Mouse (Mus musculus) G1E-ER4 (cell line): ENCODE data around the gene Arel1. TPM values are rescaled to one million over a fixed set of nuclear protein-coding genes. Genes with fewer than 3 reads are reported as not detected.

Experiments
- GATA1 ChIP-seq: IDR thresholded peaks from one replicate; pipeline ENCODE4 v1.8.0; 2012; ENCODE audit warnings: low read length, inconsistent platforms
- polyA plus RNA-seq: library from polyadenylated mRNA; stranded (reverse); fragments of >175 nt; gene quantifications from 2 replicates; pipeline ENCODE4 v1.2.3, GENCODE M21; 2012

The Arel1 gene
- polyA plus RNA-seq, 1 experiment: 7.5 TPM

- TF ChIP-seq GATA1: peak; percentile 57
Measured at GRCm38 (mm10) chr12:84962606-84963005, 8.1 kb downstream of the Arel1 start.

- TF ChIP-seq GATA1: no peak
Measured at GRCm38 (mm10) chr12:84958794-84959356, 11.8 kb downstream of the Arel1 start.

DNA sequence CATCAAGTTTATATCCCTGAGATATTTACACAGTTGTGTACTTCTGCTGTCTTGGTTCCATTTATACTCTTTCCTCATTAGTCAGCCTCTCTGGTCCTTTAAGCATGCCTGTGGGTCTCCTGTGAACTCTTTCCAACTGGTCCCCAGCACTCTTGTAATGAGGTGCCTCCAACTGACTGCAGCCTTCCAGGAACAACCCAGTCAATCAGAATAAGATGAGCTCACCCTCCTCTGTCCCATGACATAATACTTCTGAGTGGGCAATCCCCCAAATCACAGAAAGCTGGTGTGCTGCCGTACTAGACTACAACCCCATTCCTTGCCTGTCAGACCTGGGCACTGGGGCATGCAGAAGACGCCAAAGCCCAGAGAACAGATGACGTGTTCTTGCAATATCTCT lies 14.4 kb downstream of the Arel1 start:
- TF ChIP-seq GATA1: no peak

DNA sequence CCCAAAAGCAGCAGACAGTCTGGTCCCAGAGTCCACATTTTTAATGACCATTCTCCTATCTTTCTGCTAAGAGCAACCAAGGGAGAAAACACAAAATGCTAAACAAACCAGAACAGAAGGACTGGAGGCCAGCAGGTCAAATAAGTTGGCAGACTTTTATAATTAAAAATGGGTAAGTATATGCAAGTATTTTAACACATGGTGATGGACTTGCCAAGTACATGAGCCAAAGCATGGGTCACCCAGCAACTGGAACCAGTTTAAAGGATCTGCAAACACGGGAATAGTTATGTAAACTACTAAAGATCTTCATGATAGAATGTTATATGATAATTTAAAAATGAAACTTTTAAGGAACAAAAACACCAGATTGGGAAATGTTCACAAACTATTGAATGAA lies 18.3 kb downstream of the Arel1 start:
- TF ChIP-seq GATA1: no peak

GRCm38 (mm10) chr12:84951531-84951930 lies 19.2 kb downstream of the Arel1 start:
- no peak for TF ChIP-seq GATA1

DNA sequence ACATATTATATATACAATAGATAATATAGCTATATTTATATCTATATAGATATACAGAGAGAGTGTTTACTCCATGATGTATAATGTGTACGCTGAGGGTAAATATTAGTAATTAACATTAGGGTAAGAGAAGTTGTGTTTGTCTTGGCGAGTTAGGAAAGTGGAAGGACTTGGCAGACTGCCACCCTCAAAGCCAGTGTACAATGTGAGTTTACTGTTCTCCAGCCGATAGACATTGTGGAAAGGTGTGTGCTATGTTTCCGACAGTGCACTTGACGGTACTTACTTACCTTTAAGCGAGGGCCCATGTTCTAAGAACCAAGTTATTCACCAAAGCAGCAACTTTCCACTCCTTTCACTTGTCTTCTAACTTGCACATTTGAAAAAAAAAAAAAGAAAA lies 19.9 kb downstream of the Arel1 start:
- no peak for TF ChIP-seq GATA1

DNA sequence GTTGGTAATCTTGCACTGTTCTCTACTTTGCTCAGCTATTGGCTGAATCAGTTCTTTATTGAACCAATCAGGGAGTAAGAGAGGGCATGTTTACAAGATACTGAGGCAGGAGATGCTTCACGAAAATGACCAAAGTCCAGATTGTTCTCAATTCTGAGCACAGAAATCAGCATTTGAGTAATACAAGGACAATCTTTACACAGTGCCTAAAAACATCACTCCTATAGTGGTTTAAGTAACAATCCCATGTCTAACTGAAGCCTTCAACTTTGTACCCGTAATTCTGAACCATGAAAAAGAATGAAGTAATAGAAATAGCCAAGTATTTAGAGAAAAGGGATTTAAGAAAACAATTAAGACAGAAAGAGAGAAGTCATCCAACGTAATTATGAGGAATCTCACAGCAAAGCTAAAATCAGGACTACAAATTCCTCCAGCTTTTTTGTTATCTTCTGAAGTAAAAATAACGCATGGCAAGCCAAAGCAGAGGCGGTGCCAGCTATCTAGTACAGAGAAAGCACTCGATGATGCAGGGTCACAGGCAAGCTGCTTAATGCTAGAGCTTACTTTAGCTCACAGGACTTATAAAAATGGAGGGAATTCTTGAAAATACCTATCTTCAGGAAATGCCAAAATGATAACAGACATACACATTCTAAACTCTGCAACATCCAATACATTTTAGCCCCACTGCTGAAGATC lies 22.0 kb downstream of the Arel1 start:
- TF ChIP-seq GATA1: no peak

GRCm38 (mm10) chr12:84947894-84948583 lies 22.7 kb downstream of the Arel1 start:
- TF ChIP-seq GATA1: no peak

- no peak for TF ChIP-seq GATA1
Measured at GRCm38 (mm10) chr12:84944813-84945553, 25.7 kb downstream of the Arel1 start.

DNA sequence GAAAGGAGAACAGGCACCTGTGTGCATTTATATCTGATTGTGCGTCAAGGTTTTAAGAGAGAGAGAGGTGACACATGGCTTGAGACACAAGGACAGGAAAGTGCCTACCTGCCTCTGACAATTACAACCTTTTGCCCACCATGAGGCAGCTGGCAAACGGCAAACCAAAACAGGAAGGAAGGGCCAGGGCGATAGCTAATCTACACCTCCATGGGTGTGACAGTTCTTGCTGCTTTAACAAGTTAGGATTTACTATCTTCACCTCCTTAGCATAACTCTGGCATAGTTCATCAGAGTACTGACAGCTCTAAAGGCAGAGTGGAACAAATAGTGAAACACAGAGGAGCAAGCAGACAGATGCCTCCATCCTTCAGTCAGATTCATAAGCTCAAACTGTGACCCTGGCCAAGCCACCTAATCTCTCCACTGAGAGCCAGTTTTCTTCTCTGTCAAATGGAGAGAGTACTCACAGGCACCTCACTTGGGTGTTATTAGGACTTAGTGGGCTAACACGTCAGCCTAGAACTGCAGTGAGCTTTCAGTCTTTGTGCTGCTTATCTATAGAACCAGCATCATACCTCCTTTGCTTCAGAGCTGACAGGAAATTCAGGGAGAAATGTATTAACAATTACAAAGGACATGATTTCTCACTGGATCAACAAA lies 26.4 kb downstream of the Arel1 start:
- TF ChIP-seq GATA1: peak; percentile 21

GRCm38 (mm10) chr12:84943006-84943952 lies 27.4 kb downstream of the Arel1 start:
- TF ChIP-seq GATA1: no peak

GRCm38 (mm10) chr12:84941717-84942116 lies 29.0 kb downstream of the Arel1 start:
- TF ChIP-seq GATA1: no peak

DNA sequence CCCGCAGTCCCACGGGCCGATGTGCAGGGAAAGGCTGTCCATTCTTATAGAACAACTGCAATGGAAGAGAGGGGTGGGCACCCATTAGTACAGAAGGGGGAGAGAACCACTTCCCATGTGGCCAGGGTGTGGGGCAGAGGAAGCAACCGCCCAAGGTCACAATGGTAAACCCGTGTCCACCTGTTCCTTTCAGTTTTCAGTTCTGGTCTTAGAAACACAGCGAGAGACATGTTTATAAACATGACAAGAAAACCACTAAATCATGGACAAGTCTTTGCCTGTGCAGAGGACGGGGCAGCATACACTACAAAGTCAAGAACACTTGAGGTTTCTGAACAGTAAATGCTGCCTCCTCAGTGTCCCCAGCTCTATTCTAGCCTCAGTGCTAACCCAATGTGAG lies 30.4 kb downstream of the Arel1 start:
- no peak for TF ChIP-seq GATA1

- no peak for TF ChIP-seq GATA1
Measured at GRCm38 (mm10) chr12:84939117-84939516, 31.6 kb downstream of the Arel1 start.
